Mouse (Mus musculus) embryonic facial prominence, embryonic 11.5 days (tissue): Measurements from ENCODE around the gene Lrrc7. TPM values are rescaled to one million over a fixed set of nuclear protein-coding genes. Genes with fewer than 3 reads are reported as not detected.

Source experiments
- ATAC-seq: fragments of 200-750 bp; cut with Nextera tagmentation; replicated peaks from 2 replicates; pipeline ENCODE4 v1.8.0; 2017; ENCODE audit warnings: low read depth; ENCODE audit not compliant: insufficient number of reproducible peaks, low FRiP score, low TSS enrichment
- DNase-seq: peaks from one replicate; pipeline ENCODE4 v3.0.0-alpha.2; 2015; ENCODE audit warnings: low spot score
- H3K27ac ChIP-seq: fragments of 300-500 bp; sonication (generic); replicated peaks from 2 replicates; pipeline ENCODE4 v1.5.1; 2014; ENCODE audit warnings: mild to moderate bottlenecking, low read depth, low read length, control low read depth
- H3K27me3 ChIP-seq: fragments of 300-500 bp; sonication (generic); 2 replicates; pipeline ENCODE4 v1.6.1; 2014; ENCODE audit warnings: mild to moderate bottlenecking, low read length, moderate library complexity, mixed read lengths; ENCODE audit not compliant: control insufficient read depth, insufficient read depth
- H3K36me3 ChIP-seq: fragments of 300-500 bp; sonication (generic); replicated peaks from 2 replicates; pipeline ENCODE4 v1.6.1; 2014; ENCODE audit warnings: low read depth, mild to moderate bottlenecking, low read length, moderate library complexity, mixed read lengths; ENCODE audit not compliant: control insufficient read depth, insufficient read depth
- H3K4me1 ChIP-seq: fragments of 300-500 bp; sonication (generic); 2 replicates; pipeline ENCODE4 v1.6.1; 2014; ENCODE audit warnings: low read length, mixed read lengths; ENCODE audit not compliant: control insufficient read depth, insufficient read depth
- H3K4me2 ChIP-seq: fragments of 300-500 bp; sonication (generic); 2 replicates; pipeline ENCODE4 v1.6.1; 2014; ENCODE audit warnings: low read depth, mild to moderate bottlenecking, control low read depth, low read length, moderate library complexity
- H3K4me3 ChIP-seq: fragments of 300-500 bp; sonication (generic); 2 replicates; pipeline ENCODE4 v1.5.1; 2014; ENCODE audit warnings: low read depth, low read length, control low read depth
- H3K9ac ChIP-seq: fragments of 300-500 bp; sonication (generic); replicated peaks from 2 replicates; pipeline ENCODE4 v1.6.1; 2014; ENCODE audit warnings: mild to moderate bottlenecking, control low read depth, low read length
- H3K9me3 ChIP-seq: fragments of 300-500 bp; sonication (generic); replicated peaks from 2 replicates; pipeline ENCODE4 v1.6.1; 2016; ENCODE audit warnings: mild to moderate bottlenecking, low read length, inconsistent platforms, mixed read lengths; ENCODE audit not compliant: control insufficient read depth
- WGBS: fragments of 180-500 bp; shearing (Covaris S2); extraction: QIAGEN DNeasy Blood & Tissue Kit; methylation state at CpG from one replicate; pipeline ENCODE4 v1.1.7; 2014; 5-methylcytosine and 5-hydroxymethylcytosine counted together
- polyA plus RNA-seq: library from polyadenylated mRNA; unstranded; fragments of >200 nt; fragmentation: Nextera tagmentation; extraction: Ambion mirVana; gene quantifications from 2 replicates; pipeline ENCODE4 v1.2.1, GENCODE M21; 2014

Lrrc7 gene
- 0.58 and 0.77 TPM in 2 replicates for polyA plus RNA-seq

DNA sequence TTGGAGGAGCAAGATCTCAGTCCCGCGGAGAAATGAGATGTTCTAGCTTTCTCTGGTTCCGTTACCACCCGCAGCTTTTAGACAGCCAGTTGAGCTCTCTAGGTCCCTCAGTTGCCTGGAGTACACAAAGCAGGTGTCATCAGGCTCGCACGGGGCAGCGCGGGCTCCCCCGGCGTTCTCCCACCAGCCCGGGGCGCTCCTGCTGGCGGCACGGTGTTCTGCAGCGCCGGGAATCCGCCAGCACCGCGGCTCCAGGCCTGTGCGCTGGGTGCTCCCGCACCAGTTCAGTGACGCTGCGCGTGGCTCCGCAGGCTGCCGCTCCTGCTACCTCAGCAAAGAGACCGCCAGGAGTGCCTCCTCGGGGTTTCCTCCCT is at the start of gene Lrrc7:
Gene Lrrc7 (minus strand): TSS at position 235 of the 374 bp plus-strand sequence.
- DNase-seq (peak; percentile 72), ATAC-seq (peak; percentile 93)
- H3K36me3 ChIP-seq, result no peaks in the 10 kb centered on the region
- no peaks in the 10 kb centered on the region for H3K9me3 ChIP-seq
- 0% methylated on average over 28 of the region's 28 CpGs for WGBS
- H3K27ac ChIP-seq, result no peak within 1 kb of the TSS
- peak within 1 kb of the TSS; percentile 63 for H3K9ac ChIP-seq
- H3K4me3 ChIP-seq, result peak within 1 kb of the TSS; percentile 59
- peaks cover 24% of the 10 kb centered on the region for H3K27me3 ChIP-seq
- H3K4me2 ChIP-seq, result peak within 1 kb of the TSS; percentile 98
- no peaks in the 10 kb centered on the region for H3K4me1 ChIP-seq

DNA sequence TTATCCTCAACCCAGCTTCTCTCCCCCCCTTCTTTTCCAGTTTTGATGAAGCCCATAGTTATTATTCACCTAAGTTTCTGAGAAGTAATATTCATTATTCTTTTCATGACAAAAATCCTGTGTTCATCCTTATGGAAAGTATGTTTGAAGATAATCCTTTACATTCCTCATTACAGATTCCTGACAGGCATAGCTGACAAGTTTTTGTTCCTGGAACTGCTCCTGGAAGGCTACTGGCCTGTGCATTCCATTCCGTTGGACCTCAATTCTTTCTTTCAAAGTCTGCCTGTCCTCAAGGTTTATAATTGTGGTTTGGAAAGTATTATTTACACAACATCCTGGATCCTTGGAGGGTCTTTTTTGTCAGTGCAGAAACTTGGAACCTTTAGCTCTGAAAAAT is 45.0 kb upstream of the Lrrc7 start:
- Histone ChIP-seq H3K4me3 (no peak overlapping the region), H3K4me1 (no peaks in the 10 kb centered on the region), H3K9me3 (no peaks in the 10 kb centered on the region), H3K9ac (no peak overlapping the region), H3K4me2 (no peak overlapping the region), H3K27ac (no peak overlapping the region), H3K36me3 (no peaks in the 10 kb centered on the region), H3K27me3 (no peaks in the 10 kb centered on the region)
- no peak for ATAC-seq
- no peak for DNase-seq
- WGBS, result 31% methylated on average over 1 of the region's 1 CpGs

DNA sequence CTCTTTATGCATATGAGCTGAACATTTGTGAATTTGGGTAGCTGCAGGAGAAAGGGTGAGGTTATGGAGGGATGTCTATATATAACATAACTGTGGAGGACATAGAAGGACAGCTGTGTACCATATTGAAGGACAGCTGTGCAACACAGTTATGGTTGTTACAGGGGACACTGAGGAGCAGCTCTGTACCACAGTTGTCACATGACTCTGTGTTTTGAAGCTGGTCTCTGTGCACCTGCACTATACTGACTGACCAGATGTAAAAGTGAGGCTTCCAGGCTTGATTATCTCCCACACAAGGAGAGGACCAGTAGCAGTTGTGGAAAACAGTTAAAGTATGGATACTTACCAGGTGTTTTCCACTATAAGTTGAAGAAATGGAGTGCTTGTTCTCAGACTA is 43.3 kb upstream of the Lrrc7 start:
- Histone ChIP-seq H3K27me3 (no peaks in the 10 kb centered on the region), H3K4me1 (no peaks in the 10 kb centered on the region), H3K27ac (no peak overlapping the region), H3K9me3 (no peaks in the 10 kb centered on the region), H3K36me3 (no peaks in the 10 kb centered on the region), H3K9ac (no peak overlapping the region), H3K4me2 (no peak overlapping the region), H3K4me3 (no peak overlapping the region)
- no peak for DNase-seq
- ATAC-seq, result no peak

- peak; percentile 41 for DNase-seq
- peak; percentile 69 for ATAC-seq
- H3K27ac ChIP-seq, result no peak overlapping the region
- no peaks in the 10 kb centered on the region for H3K9me3 ChIP-seq
- peaks cover 24% of the 10 kb centered on the region for H3K27me3 ChIP-seq
- peak overlapping the region; percentile 98 for H3K4me2 ChIP-seq
- H3K36me3 ChIP-seq, result no peaks in the 10 kb centered on the region
- H3K4me1 ChIP-seq, result no peaks in the 10 kb centered on the region
- peak overlapping the region; percentile 59 for H3K4me3 ChIP-seq
- H3K9ac ChIP-seq, result peak overlapping the region; percentile 63
- WGBS, result under 1% methylated on average over 35 of the region's 55 CpGs
These were observed 600 bp downstream of the Lrrc7 start for GRCm38 (mm10) chr3:158561256-158561986.

DNA sequence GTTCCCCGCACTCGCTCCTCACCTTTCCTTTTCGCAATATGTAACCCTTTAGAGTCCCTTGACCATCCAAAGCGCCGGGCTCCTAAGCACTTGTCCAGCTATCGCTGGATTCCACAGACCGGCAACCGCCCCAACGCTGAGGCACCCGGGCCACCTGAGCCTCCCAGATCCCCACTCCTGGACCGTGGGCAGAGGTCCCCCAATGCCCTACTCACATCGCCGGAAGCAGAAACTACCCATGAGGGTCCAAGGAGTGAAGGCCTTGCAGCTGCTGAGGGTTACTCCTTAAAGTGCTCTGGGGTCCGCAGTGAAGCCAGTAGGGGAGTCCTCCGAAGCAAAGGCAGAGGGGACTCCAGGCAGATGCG is 1.1 kb downstream of the Lrrc7 start:
- WGBS, result 0% methylated on average over 16 of the region's 16 CpGs
- H3K9me3 ChIP-seq, result no peaks in the 10 kb centered on the region
- no peaks in the 10 kb centered on the region for H3K4me1 ChIP-seq
- no peak overlapping the region for H3K27ac ChIP-seq
- ATAC-seq (no peak), DNase-seq (peak; percentile 31)
- peaks cover 24% of the 10 kb centered on the region for H3K27me3 ChIP-seq
- peak overlapping the region; percentile 59 for H3K4me3 ChIP-seq
- peak overlapping the region; percentile 98 for H3K4me2 ChIP-seq
- peak overlapping the region; percentile 63 for H3K9ac ChIP-seq
- H3K36me3 ChIP-seq, result no peaks in the 10 kb centered on the region

DNA sequence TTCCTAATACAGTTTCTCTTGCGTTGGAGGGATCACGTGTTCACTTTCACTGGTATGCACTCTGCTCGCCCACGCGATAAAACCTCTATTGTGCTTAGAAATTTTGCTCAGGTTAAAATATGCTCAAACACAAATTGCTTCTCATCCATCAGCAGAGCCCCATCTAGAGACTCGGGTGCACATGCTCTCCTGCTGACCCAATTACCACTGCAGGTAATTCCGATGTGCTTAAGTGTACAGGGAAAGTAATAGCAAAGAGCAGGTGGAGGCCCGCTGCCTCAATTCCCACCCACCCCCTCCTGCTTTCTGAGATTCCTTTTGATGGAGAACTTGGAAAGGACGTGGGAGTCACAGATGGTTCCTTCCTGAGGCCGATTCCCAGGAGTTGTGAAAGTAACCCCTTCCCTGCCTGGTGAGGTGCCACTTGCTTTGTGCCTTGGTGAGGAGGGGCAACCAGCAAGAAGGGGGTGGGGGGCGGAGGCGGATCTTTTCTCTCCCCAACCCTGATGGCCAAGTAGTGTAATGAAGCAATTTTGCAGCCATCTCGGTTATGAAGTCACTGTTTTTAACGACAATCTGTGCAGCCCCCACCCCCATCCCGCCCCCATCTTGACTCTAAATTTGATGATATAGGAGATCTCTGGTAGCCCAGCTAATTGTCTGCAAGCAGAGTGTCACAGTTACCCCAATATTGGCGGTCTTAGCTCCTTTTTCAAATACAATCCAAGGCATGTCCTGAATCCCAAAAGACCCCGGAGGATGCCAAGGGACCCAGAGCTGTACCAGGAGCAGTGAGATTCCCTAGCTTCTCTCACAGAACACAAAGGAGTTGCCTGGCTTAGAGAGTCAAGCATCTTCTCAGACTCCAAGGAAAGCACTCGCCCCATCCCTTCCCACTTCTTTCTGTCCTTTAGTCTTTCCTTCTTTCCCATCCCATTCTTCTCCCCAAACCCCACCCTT is 2.0 kb downstream of the Lrrc7 start:
- Histone ChIP-seq H3K4me3 (peak overlapping the region; percentile 59), H3K4me2 (peak overlapping the region; percentile 98), H3K9me3 (no peaks in the 10 kb centered on the region), H3K27me3 (peaks cover 24% of the 10 kb centered on the region), H3K27ac (no peak overlapping the region), H3K4me1 (no peaks in the 10 kb centered on the region), H3K36me3 (no peaks in the 10 kb centered on the region), H3K9ac (no peak overlapping the region)
- peak; percentile 5 for DNase-seq
- no peak for ATAC-seq
- 5% methylated on average over 18 of the region's 18 CpGs for WGBS

DNA sequence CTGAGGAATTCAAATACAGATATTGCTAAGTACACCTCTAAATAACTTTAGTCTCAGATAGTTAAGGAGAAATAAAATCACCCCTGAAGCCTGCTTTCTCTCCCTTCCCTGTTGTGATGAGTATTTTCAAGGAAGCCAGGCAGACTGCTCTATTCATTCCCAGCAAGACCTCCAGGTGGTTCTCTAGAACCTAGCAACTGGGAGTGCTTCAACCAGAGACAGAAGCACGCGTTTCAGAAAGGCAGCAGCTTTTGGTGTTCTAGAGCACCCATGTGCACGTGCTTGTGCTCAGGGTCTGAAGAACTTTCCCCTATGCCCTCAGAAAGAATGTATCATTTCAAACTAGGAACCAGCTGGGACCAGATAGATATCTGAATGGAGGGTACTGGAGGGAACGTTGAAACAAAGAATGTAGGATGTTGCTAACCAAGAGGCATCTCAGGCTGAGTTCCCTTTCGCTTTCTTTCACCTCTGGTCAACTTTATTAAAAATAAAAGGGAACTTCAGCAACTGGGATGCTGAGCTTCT is 2.8 kb downstream of the Lrrc7 start:
- Histone ChIP-seq H3K4me1 (no peaks in the 10 kb centered on the region), H3K27ac (no peak overlapping the region), H3K9me3 (no peaks in the 10 kb centered on the region), H3K4me3 (peak overlapping the region; percentile 17; the same call in 1 of the 2 replicates), H3K9ac (no peak overlapping the region), H3K27me3 (peaks cover 24% of the 10 kb centered on the region), H3K36me3 (no peaks in the 10 kb centered on the region), H3K4me2 (0 out of 2 replicates have a peak overlapping the region, but pooled peaks have one; percentile 1)
- DNase-seq (peak; percentile 4), ATAC-seq (no peak)
- WGBS, result 19% methylated on average over 5 of the region's 5 CpGs
